Mouse (Mus musculus) frontal cortex, postnatal 36 days (tissue): ENCODE measurements around the gene Fam186a.
"Not testable (repeated sequence)": the region's sequence is repeated elsewhere in the genome, so short reads cannot be mapped to it uniquely, and the experiment has no call there.

Experiments
- DNase-seq, 2 experiments: peaks; one replicate each; pipeline ENCODE4 v3.0.0; 2022; ENCODE audit warnings: low spot score in 2 of 2

Gene Fam186a

GRCm38 (mm10) chr15:99966961-99967360 lies at the start of gene Fam186a:
Fam186a (minus strand) TSS chr15:99967061.
- no peak for DNase-seq

- DNase-seq = no peak
These were observed 39.3 kb upstream of the Fam186a start for GRCm38 (mm10) chr15:100006180-100006579.

GRCm38 (mm10) chr15:100004677-100005273 lies 37.9 kb upstream of the Fam186a start:
- DNase-seq = no peak

- DNase-seq = no peak
These were observed 32.5 kb upstream of the Fam186a start for GRCm38 (mm10) chr15:99999390-99999789.

- DNase-seq = no peak
These were observed 30.4 kb upstream of the Fam186a start for GRCm38 (mm10) chr15:99997114-99997804.

GRCm38 (mm10) chr15:99993100-99993499 lies 26.2 kb upstream of the Fam186a start:
- no peak for DNase-seq

GRCm38 (mm10) chr15:99979715-99980114 lies 12.9 kb upstream of the Fam186a start:
- DNase-seq = no peak

- no peak for DNase-seq
These were observed 12.4 kb upstream of the Fam186a start for GRCm38 (mm10) chr15:99979266-99979665.

- not testable (repeated sequence) for DNase-seq
These were observed 9.3 kb upstream of the Fam186a start for GRCm38 (mm10) chr15:99976121-99976520.

GRCm38 (mm10) chr15:99974476-99975220 lies 7.8 kb upstream of the Fam186a start:
- no peak for DNase-seq

GRCm38 (mm10) chr15:99972989-99973911 lies 6.4 kb upstream of the Fam186a start:
- DNase-seq = no peak

GRCm38 (mm10) chr15:99972361-99972988 lies 5.6 kb upstream of the Fam186a start:
- DNase-seq = peak; percentile 95 to 96

GRCm38 (mm10) chr15:99970606-99971005 lies 3.7 kb upstream of the Fam186a start:
- DNase-seq = no peak

GRCm38 (mm10) chr15:99969765-99970164 lies 2.9 kb upstream of the Fam186a start, which contains the start of gene Larp4:
Larp4 (plus strand) TSS chr15:99970065.
- not testable (repeated sequence) for DNase-seq

- DNase-seq = no peak
These were observed 1.6 kb downstream of the Fam186a start for GRCm38 (mm10) chr15:99965103-99965775.

GRCm38 (mm10) chr15:99955324-99955723 lies 11.5 kb downstream of the Fam186a start:
- DNase-seq = no peak

- DNase-seq = no peak
These were observed 25.8 kb downstream of the Fam186a start for GRCm38 (mm10) chr15:99940970-99941630.

- no peak for DNase-seq
These were observed 26.4 kb downstream of the Fam186a start for GRCm38 (mm10) chr15:99940426-99940825.

- no peak for DNase-seq
These were observed 29.0 kb downstream of the Fam186a start for GRCm38 (mm10) chr15:99937841-99938240.

- DNase-seq = no peak
These were observed 30.2 kb downstream of the Fam186a start for GRCm38 (mm10) chr15:99936659-99937058.
